Mouse (Mus musculus): ENCODE data around the gene Gm49336. TPM values are rescaled to one million over a fixed set of nuclear protein-coding genes. Genes with fewer than 3 reads are reported as not detected.

Gm49336 gene
- 61.2 and 64.7 TPM in 2 replicates for polyA plus RNA-seq (2012; rRNA removed)

DNA sequence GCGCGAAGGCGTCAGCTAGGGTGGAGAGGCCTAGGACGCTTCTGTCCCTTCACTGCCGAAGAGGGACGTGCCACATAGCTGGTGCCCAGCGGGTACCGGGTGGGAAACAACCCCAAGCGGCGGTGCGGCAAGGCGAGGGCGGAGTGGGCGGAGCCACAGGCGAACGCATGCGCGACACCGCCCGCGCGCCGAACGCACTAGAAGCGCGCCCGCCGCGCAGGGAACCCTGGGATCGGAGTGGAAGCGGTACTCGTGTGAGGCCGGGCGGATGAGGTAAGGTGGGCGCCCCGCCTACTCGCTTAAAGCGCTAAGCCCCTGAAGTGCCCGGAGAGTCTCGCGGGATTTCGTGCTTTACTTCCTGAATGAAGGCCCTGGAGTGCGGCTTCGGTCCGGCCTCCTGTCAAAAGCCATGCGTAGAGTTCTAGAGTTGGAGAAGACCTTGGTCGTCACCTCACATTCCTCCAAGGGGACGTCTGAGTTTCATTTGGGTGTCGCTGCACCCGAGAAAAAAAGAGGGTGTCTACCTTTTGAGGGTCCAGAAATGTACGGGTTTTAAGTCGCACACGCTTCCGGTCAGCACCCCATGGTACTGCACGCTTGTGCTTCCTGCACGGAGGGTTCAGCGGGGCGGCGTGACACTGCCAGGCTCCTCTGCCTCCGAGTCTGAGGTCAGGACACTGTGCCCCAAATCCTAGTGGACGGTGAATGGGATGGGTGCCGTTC, at the start of gene Gm49336, which contains the start of gene Nupl1:
TSS of gene Gm49336 (minus strand) at position 227 of the 723 bp plus-strand sequence.
TSS of gene Nupl1 (minus strand) at position 151 of the 723 bp plus-strand sequence.

DNA sequence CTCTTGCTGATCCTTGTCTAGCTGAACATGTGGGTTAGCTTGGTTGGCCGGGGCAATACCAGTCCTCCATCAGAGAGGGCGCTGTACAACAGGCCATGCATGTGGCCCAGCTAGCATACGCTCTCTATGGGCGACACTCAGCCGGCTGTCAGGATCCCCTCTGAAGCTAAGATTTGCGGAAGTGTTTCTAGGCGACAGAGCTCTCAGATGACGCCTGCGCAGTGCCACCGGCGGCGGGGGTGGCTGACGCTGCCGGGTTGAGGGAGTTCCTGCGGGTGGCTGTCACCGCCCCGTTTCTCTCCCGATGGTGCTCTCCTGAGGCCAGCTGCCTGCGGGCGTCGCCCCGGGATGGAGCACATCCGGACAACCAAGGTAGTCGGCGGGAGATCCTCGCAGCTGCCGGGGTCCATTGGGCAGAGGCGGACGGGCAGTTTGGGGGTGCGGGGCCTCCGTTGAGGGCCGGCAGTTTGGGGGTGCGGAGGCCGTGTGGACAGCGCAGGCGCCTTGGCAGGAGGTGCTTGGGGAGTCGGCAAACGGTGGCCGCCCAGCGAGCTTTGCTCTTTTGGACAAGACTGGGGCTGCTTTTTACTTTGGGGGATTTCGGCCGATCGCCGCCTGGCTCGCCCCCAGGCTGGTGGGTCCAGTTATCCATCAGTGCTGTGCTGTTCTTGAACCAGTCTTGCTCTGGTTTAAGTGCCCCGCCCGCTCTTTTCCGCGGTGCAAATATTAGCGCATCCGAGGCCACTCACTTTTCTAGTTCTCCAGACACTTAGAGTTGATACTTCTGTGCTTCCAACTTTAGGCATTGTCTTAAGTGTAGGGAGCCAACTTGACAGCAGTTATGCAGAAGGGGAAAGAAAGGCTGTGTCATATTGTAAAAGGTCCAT, 13.9 kb upstream of the Gm49336 start, which contains the start of gene Mtmr6:
TSS of gene Mtmr6 (plus strand) at position 239 of the 887 bp plus-strand sequence.

DNA sequence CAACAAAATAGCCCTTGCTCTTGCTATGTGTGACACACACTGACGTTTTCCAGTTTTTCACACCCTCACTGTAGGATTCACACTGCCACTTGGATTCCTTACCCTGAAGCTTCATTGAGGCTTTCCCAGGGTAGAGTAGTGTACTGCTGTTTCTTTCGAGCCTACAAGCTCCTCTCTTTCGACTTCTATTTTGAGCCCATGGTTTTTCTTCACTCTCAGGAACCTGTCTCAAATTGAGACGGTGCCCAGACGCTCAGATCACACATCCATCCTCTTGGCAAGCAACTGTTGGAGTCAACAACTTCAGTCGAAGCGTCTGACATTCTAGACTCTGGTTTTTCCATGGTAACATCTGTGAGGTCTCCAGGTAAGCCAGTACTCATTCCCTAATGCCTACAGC, 54.4 kb downstream of the Gm49336 start, which contains the start of gene Atp8a2:
TSS of gene Atp8a2 (minus strand) at position 296 of the 400 bp plus-strand sequence.

Other genes with a start within 250 kb of the Gm49336 start
- gene Atp8a2, start 54.3 kb downstream of the Gm49336 start, polyA plus RNA-seq (2012; rRNA removed) = 12.8 and 14.3 TPM in 2 replicates
- 0.04 and 0.12 TPM in 2 replicates for gene Nupl1, start 76 bp downstream of the Gm49336 start, polyA plus RNA-seq (2012; rRNA removed)
- 50.8 and 54.0 TPM in 2 replicates for gene Mtmr6, start 13.7 kb upstream of the Gm49336 start, polyA plus RNA-seq (2012; rRNA removed)
- 23.8 and 25.3 TPM in 2 replicates for gene Amer2, start 121.8 kb upstream of the Gm49336 start, polyA plus RNA-seq (2012; rRNA removed)